Mouse (Mus musculus) liver, embryonic 14.5 days (tissue): ENCODE data around the gene Gse1. TPM values are rescaled to one million over a fixed set of nuclear protein-coding genes. Genes with fewer than 3 reads are reported as not detected.

ENCODE experiments used
- ATAC-seq: fragments of 200-750 bp; cut with Nextera tagmentation; 2 replicates; pipeline ENCODE4 v1.8.0; 2017; ENCODE audit warnings: moderate number of reproducible peaks, mild to moderate bottlenecking, moderate library complexity; ENCODE audit not compliant: insufficient read depth
- DNase-seq, 3 experiments: peaks; one replicate each; pipeline ENCODE4 v3.0.0-alpha.2; 2012 to 2013; ENCODE audit warnings: low read depth in 3 of 3, low spot score in 3 of 3
- H3K27ac ChIP-seq: fragments of 300-500 bp; sonication (generic); 2 replicates; pipeline ENCODE4 v1.5.1; 2014; ENCODE audit warnings: moderate library complexity, mild to moderate bottlenecking, control low read depth, inconsistent platforms
- H3K27me3 ChIP-seq: fragments of 300-500 bp; sonication (generic); 2 replicates; pipeline ENCODE4 v1.6.1; 2014; ENCODE audit warnings: mild to moderate bottlenecking, low read length, moderate library complexity; ENCODE audit not compliant: control insufficient read depth, insufficient read depth
- H3K36me3 ChIP-seq: fragments of 300-500 bp; sonication (generic); replicated peaks from 2 replicates; pipeline ENCODE4 v1.6.1; 2014; ENCODE audit warnings: low read depth; ENCODE audit not compliant: control insufficient read depth, insufficient read depth
- H3K4me1 ChIP-seq, 2 experiments: fragments of 200-500 bp in 1 of 2; fragments of 300-500 bp in 1 of 2; sonication (generic) in 1 of 2; replicated peaks; 2 replicates each; pipeline ENCODE4 v1.6.1; 2012 to 2014; ENCODE audit warnings: antibody characterized with exemption in 1 of 2, inconsistent platforms in 1 of 2, low read length in 1 of 2; ENCODE audit not compliant: control insufficient read depth in 2 of 2, insufficient read depth in 2 of 2
- H3K4me2 ChIP-seq: fragments of 300-500 bp; sonication (generic); 2 replicates; pipeline ENCODE4 v1.6.1; 2014; ENCODE audit warnings: low read depth, mild to moderate bottlenecking, control low read depth, moderate library complexity
- H3K4me3 ChIP-seq, 2 experiments: fragments of 200-500 bp in 1 of 2; fragments of 300-500 bp in 1 of 2; sonication (generic) in 1 of 2; 2 replicates each; pipeline ENCODE4 v1.5.1; 2012 to 2014; ENCODE audit warnings: low read depth in 2 of 2, low read length in 2 of 2, mild to moderate bottlenecking in 2 of 2, control low read depth in 1 of 2, inconsistent platforms in 1 of 2, moderate library complexity in 1 of 2; ENCODE audit not compliant: insufficient read depth in 1 of 2
- H3K9ac ChIP-seq: fragments of 300-500 bp; sonication (generic); replicated peaks from 2 replicates; pipeline ENCODE4 v1.6.1; 2014; ENCODE audit warnings: mild to moderate bottlenecking, control low read depth, moderate library complexity
- H3K9me3 ChIP-seq: fragments of 300-500 bp; sonication (generic); 2 replicates; pipeline ENCODE4 v1.6.1; 2016; ENCODE audit warnings: low read length, mixed read lengths; ENCODE audit not compliant: control insufficient read depth
- CTCF ChIP-seq: IDR thresholded peaks from 2 replicates; pipeline ENCODE4 v1.5.1; 2016; ENCODE audit warnings: antibody characterized with exemption, low read depth, control low read depth
- EP300 ChIP-seq: IDR thresholded peaks from 2 replicates; pipeline ENCODE4 v1.6.1; 2016; ENCODE audit warnings: antibody characterized with exemption, low read depth
- WGBS: fragments of 180-500 bp; shearing (Covaris S2); extraction: QIAGEN DNeasy Blood & Tissue Kit; methylation state at CpG from one replicate; pipeline ENCODE4 v1.1.7; 2014; ENCODE audit not compliant: insufficient replicate concordance; 5-methylcytosine and 5-hydroxymethylcytosine counted together
- polyA plus RNA-seq, 2 experiments: library from polyadenylated mRNA; depleted of rRNA in 1 of 2; stranded (reverse) in 1 of 2; unstranded in 1 of 2; fragments of >200 nt; fragmentation: Nextera tagmentation in 1 of 2; extraction: Ambion mirVana in 1 of 2; gene quantifications; 2 replicates each; pipeline versions ENCODE4 v1.2.1 to v1.2.3; 2012 to 2014

Gse1 gene
- polyA plus RNA-seq, 2 experiments, result 11.4 to 14.9 TPM

DNA sequence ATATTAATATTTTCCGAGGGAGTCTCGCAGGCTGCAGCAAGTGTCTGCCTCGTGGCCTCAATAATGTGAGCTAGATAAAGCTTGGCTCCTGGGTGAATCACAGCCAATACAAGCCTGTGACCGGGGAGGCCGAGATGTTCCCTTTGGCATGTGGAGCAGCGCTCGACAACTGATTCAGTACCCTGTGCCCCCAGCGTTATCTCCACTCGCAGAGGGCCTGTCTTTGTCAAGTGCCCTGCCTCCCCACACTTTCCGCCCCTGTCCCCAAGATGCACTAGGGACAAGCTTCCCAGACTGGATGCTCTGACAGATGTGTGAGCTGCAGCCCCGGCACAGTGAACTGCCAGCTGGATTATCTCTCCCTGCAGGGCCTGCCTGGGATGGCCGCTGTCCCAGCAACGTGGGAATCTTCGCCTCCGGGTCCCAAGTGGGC lies 233.9 kb downstream of the Gse1 start:
- Histone ChIP-seq H3K4me3 (no peak overlapping the region), H3K27me3 (peaks cover 3% of the 10 kb centered on the region), H3K36me3 (no peaks in the 10 kb centered on the region), H3K9ac (no peak overlapping the region), H3K4me1 (peaks cover 10 to 16% of the 10 kb centered on the region in 2 experiments; a peak in 3 of 4 replicates), H3K9me3 (no peaks in the 10 kb centered on the region), H3K4me2 (peak overlapping the region; percentile 38), H3K27ac (no peak overlapping the region)
- ATAC-seq (peak; percentile 50), DNase-seq (no peak)
- WGBS, result 12% methylated on average over 15 of the region's 15 CpGs
- TF ChIP-seq CTCF, result no peak
- TF ChIP-seq EP300, result 0 out of 2 replicates have a peak, but pooled peaks have one; percentile 16

DNA sequence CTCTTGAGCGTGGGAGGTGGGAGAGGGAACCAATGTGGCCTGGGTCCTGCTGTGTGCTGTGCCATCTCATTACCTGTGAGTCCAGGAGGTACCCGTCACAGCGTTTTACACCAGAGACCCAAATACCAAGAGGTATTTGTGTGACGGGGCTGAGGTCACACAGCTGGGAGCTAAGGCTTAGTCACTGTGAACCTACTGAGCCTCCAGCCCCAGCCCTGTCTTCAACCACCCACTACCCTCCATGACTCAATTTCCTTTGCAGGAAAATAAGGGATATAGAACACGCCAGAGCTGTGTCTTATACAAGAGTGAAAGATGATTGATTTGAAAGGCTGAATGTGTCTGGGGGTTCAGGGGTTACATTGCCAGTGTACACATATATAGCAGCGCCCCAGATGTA lies 234.4 kb downstream of the Gse1 start:
- ATAC-seq, result no peak
- Histone ChIP-seq H3K9me3 (no peaks in the 10 kb centered on the region), H3K4me3 (no peak overlapping the region), H3K36me3 (no peaks in the 10 kb centered on the region), H3K4me1 (peaks cover 10 to 14% of the 10 kb centered on the region in 2 experiments; a peak in 3 of 4 replicates), H3K4me2 (no peak overlapping the region), H3K9ac (no peak overlapping the region), H3K27me3 (peaks cover 3% of the 10 kb centered on the region), H3K27ac (no peak overlapping the region)
- TF ChIP-seq CTCF (no peak), EP300 (no peak)
- no peak for DNase-seq
- 71% methylated on average over 6 of the region's 6 CpGs for WGBS

DNA sequence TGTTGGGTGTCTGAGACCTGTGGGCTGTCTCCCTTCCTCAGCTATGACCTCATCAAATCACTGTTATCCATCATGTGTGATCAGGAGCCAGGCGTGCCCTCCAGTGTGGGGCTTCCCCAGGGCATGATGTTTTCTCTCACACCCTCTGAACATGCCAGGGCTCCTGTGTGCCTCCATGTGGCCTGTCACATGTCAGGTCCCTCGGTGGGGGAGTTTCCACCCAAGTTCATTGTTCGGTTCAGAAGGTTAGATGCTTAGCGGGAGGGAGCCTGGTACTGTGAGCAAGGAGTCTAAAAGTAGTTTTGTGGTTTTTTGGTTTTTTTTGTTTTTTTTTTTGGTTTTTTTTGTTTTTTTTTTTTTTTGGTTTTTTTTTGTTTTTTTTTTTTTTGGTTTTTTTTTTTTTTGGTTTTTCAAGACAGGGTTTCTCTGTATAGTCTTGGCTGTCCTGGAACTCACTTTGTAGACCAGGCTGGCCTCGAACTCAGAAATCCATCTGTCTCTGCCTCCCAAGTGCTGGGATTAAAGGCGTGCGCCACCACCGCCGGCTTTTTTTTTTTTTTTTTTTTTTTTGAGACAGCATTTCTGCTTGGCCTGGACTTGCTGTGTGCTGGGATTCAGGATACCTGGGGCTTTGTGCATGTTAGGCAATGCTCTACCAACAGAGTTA lies 235.8 kb downstream of the Gse1 start:
- Histone ChIP-seq H3K36me3 (no peaks in the 10 kb centered on the region), H3K27me3 (peaks cover 3% of the 10 kb centered on the region), H3K4me3 (no peak overlapping the region), H3K4me1 (peaks cover 10 to 12% of the 10 kb centered on the region in 2 experiments; a peak in 3 of 4 replicates), H3K27ac (no peak overlapping the region), H3K9ac (no peak overlapping the region), H3K4me2 (no peak overlapping the region), H3K9me3 (no peaks in the 10 kb centered on the region)
- ATAC-seq (no peak), DNase-seq (no peak)
- TF ChIP-seq EP300 (no peak), CTCF (no peak)
- WGBS, result 78% methylated on average over 6 of the region's 9 CpGs

DNA sequence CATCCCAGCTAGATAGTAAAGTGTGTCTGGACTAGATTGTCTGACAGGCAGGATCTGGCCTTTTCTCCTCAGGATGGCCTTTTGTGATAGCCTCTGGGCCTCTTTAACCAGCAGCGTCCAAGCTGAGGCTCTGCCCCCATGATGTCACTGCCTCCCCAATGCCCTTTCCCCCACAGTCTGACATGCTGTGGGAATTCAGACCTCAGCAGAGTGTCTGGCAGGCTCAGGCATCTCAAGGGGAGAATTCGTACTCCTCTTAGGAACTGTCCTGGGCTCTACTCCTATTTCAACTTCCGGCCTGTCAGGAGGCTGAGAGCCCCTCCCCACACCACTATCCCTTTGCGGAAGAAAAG lies 236.3 kb downstream of the Gse1 start:
- Histone ChIP-seq H3K9me3 (no peaks in the 10 kb centered on the region), H3K4me3 (no peak overlapping the region), H3K4me1 (peaks cover 10 to 12% of the 10 kb centered on the region in 2 experiments; a peak in 3 of 4 replicates), H3K27me3 (peaks cover 3% of the 10 kb centered on the region), H3K36me3 (no peaks in the 10 kb centered on the region), H3K9ac (no peak overlapping the region), H3K27ac (no peak overlapping the region), H3K4me2 (no peak overlapping the region)
- no peak for DNase-seq
- 68% methylated on average over 4 of the region's 4 CpGs for WGBS
- TF ChIP-seq CTCF, result no peak
- no peak for TF ChIP-seq EP300
- no peak for ATAC-seq

DNA sequence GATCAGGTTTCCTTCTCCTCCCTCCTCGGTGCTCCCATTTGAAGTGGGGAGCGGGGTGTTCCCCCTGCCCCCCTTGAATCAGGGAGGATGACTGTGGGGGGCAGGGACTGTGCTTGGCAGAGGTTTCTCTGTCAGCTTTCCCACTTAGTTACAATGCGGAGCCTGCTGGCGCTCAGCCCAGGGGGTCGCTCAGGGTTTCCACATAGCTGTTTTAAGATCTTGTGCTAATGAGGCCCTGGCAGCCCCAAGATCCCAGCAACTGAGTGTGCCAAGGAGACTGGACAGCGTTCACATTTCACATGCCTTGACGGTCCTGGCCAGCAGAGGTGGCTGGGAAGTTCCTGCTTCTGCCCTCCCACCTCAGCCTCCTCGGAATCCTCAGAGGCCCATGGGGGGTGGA lies 237.5 kb downstream of the Gse1 start:
- peaks cover 3% of the 10 kb centered on the region for H3K27me3 ChIP-seq
- 51% methylated on average over 8 of the region's 8 CpGs for WGBS
- TF ChIP-seq CTCF (no peak), EP300 (no peak)
- H3K4me2 ChIP-seq, result no peak overlapping the region
- peaks cover 10 to 12% of the 10 kb centered on the region in 2 experiments; a peak in 3 of 4 replicates for H3K4me1 ChIP-seq
- no peak for ATAC-seq
- H3K36me3 ChIP-seq, result no peaks in the 10 kb centered on the region
- no peak overlapping the region for H3K9ac ChIP-seq
- no peak overlapping the region for H3K27ac ChIP-seq
- no peak overlapping the region for H3K4me3 ChIP-seq
- DNase-seq, result no peak
- no peaks in the 10 kb centered on the region for H3K9me3 ChIP-seq
